Mouse (Mus musculus): Measurements from ENCODE around the gene Ofcc1.

DNA sequence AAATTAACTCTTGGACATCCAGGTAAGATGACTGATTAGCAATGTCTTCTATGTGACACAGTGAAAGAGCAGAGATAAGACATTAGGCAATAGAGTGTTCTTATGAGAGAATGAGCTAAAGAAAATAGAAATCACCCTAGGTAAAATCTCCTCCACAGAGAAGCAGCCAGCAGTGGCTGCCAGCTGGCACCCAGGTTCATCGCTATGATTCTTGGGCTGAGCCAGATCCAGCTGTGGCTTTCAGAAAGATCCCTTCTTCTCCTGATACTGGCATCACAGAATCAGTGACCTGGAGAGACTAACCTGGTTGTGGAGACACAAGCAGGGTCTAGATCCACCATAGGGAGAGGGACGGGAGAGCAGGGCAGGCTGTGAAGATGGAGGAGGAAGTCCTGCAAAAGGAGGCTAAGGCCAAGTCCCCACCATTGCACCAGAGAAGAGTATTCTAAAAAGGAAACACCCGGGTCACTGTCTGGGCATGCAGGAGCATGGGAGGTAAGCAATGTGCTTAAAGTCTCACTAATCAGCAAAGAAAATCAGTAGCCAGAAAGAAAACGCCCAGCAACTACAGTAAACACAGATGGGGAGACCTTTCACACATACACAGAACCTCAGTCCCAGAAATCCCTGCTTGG, 46.0 kb downstream of the Ofcc1 start:
- TF ChIP-seq POLR2A (IDR thresholded peaks at IDR 0.05; ENCODE audit: borderline replicate concordance, extremely low read depth, low read depth, low read length) (no peak), CTCF (IDR thresholded peaks at IDR 0.05; ENCODE audit: insufficient read depth, low read length) (no peak)
